In genomic region chr9:58053102-58053501, GRCm38 (mm10) we compare ENCODE assay signal across 8 mouse cellular contexts. TPM values are rescaled to one million over a fixed set of nuclear protein-coding genes. Genes with fewer than 3 reads are reported as not detected.
DNase-seq lines count a peak whose midpoint lies in the region; ATAC-seq lines count a peak whose summit lies in the region.

No protein-coding gene starts in this region.

- peak overlapping the region; percentile 5; the same call in 1 of the 2 replicates for H3K27ac ChIP-seq in heart, embryonic 10.5 days
- no peak overlapping the region for H3K27ac ChIP-seq in intestine, embryonic 16.5 days (ENCODE audit: low read length)
- no peak overlapping the region for H3K27ac ChIP-seq in neural tube, embryonic 11.5 days (ENCODE audit: low read depth, low read length)

- no peak overlapping the region for H3K9ac ChIP-seq in intestine, embryonic 16.5 days (ENCODE audit: low read depth, low read length)
- H3K9ac ChIP-seq in neural tube, embryonic 11.5 days (ENCODE audit: low read length), result no peak overlapping the region

- H3K9me3 ChIP-seq in heart, embryonic 10.5 days, result no peaks in the 10 kb centered on the region
- H3K9me3 ChIP-seq in intestine, embryonic 16.5 days (ENCODE audit: control insufficient read depth, low read length), result no peaks in the 10 kb centered on the region
- H3K9me3 ChIP-seq in neural tube, embryonic 11.5 days (ENCODE audit: control insufficient read depth, low read length), result no peaks in the 10 kb centered on the region

- no peaks in the 10 kb centered on the region for H3K36me3 ChIP-seq in heart, embryonic 10.5 days
- no peaks in the 10 kb centered on the region for H3K36me3 ChIP-seq in intestine, embryonic 16.5 days (ENCODE audit: control insufficient read depth, insufficient read depth, low read length)
- no peaks in the 10 kb centered on the region for H3K36me3 ChIP-seq in neural tube, embryonic 11.5 days (ENCODE audit: control insufficient read depth, insufficient read depth, low read length)

- H3K27me3 ChIP-seq in heart, embryonic 10.5 days (ENCODE audit: insufficient read depth, poor library complexity, severe bottlenecking), result peaks cover 62% of the 10 kb centered on the region
- no peaks in the 10 kb centered on the region for H3K27me3 ChIP-seq in intestine, embryonic 16.5 days (replicated peaks; ENCODE audit: control insufficient read depth, insufficient read depth, low read length)
- H3K27me3 ChIP-seq in neural tube, embryonic 11.5 days (ENCODE audit: control insufficient read depth, insufficient read depth, low read length), result 0 out of 2 replicates have a peak, but pooled peaks cover 3% of the 10 kb centered on the region

- peaks cover 52% of the 10 kb centered on the region for H3K4me1 ChIP-seq in heart, embryonic 10.5 days
- no peaks in the 10 kb centered on the region for H3K4me1 ChIP-seq in intestine, embryonic 16.5 days (ENCODE audit: control insufficient read depth, insufficient read depth, low read length)
- H3K4me1 ChIP-seq in neural tube, embryonic 11.5 days (ENCODE audit: control insufficient read depth, insufficient read depth, low read length), result peaks cover 26% of the 10 kb centered on the region

- WGBS in heart, embryonic 10.5 days, result 12% methylated on average over 3 of the region's 3 CpGs
- WGBS in intestine, embryonic 16.5 days, result 23% methylated on average over 3 of the region's 3 CpGs
- 17% methylated on average over 3 of the region's 3 CpGs for WGBS in neural tube, embryonic 11.5 days

- intact Hi-C loops in heart, postnatal 25 days (cut with DNase I), result no loop called here
- intact Hi-C loops in left cerebral cortex, postnatal 4 days (cut with DNase I), result loop anchor here (5.0 kb wide), 1 partner anchor 149 kb away; the partner anchor contains the start of genes Islr and Islr2

- DNase-seq in heart, embryonic 10.5 days (ENCODE audit: low spot score), result no peak
- no peak for DNase-seq in heart, postnatal 25 days (ENCODE audit: low spot score)
- DNase-seq in R1 (ENCODE audit: low read depth, low spot score), result peak; percentile 87
- DNase-seq in embryo, embryonic 9.5 days (ENCODE audit: extremely low spot score), result peak; percentile 62
- DNase-seq in left cerebral cortex, postnatal 4 days, result peak; percentile 87
- DNase-seq in neural tube, embryonic 11.5 days (ENCODE audit: low spot score), result peak; percentile 70
- peak; percentile 81 for DNase-seq in thymus, postnatal 0 days (ENCODE audit: low spot score)

- no peak overlapping the region for H3K4me2 ChIP-seq in intestine, embryonic 16.5 days (ENCODE audit: low read depth, low read length)
- H3K4me2 ChIP-seq in neural tube, embryonic 11.5 days (ENCODE audit: low read depth), result no peak overlapping the region

- no peak overlapping the region for H3K4me3 ChIP-seq in heart, embryonic 10.5 days
- H3K4me3 ChIP-seq in intestine, embryonic 16.5 days (ENCODE audit: low read length), result no peak overlapping the region
- no peak overlapping the region for H3K4me3 ChIP-seq in neural tube, embryonic 11.5 days (ENCODE audit: low read depth, low read length)

- peak; percentile 28; the same call in 1 of the 2 replicates for ATAC-seq in intestine, embryonic 16.5 days
- ATAC-seq in neural tube, embryonic 11.5 days (ENCODE audit: insufficient read depth, low FRiP score, low TSS enrichment), result peak; percentile 52; the same call in 1 of the 2 replicates

RNA-seq across cellular contexts. Expression of gene Stra6, which starts 10.5 kb away (rescaled TPM):
- polyA plus RNA-seq in heart, embryonic 10.5 days (2016; fragmentation: Nextera tagmentation; extraction: Ambion mirVana), result 2.7 and 16.3 TPM in 2 replicates
- 1 to 10 TPM in 1 of 2 experiments, under 1 TPM in 1; 0.23 to 1.0 TPM for total RNA-seq in heart, postnatal 25 days (2021)
- polyA plus RNA-seq in intestine, embryonic 16.5 days (2015; fragmentation: Nextera tagmentation; extraction: Ambion mirVana), result 2.6 and 3.3 TPM in 2 replicates
- 10 to 100 TPM; 10.1 to 12.5 TPM for total RNA-seq in left cerebral cortex, postnatal 4 days (2021)
- polyA plus RNA-seq in neural tube, embryonic 11.5 days (2014; fragmentation: Nextera tagmentation; extraction: Ambion mirVana), result 53.7 and 55.2 TPM in 2 replicates
- polyA plus RNA-seq in thymus, postnatal 0 days (2015; fragmentation: Nextera tagmentation; extraction: Ambion mirVana), result 0.94 and 1.1 TPM in 2 replicates

RNA-seq across cellular contexts. Expression of gene Cyp11a1, which starts 46.9 kb away (rescaled TPM):
- 0.10 TPM in 1 of 2 replicates, not detected in the other for polyA plus RNA-seq in heart, embryonic 10.5 days (2016; fragmentation: Nextera tagmentation; extraction: Ambion mirVana)
- total RNA-seq in heart, postnatal 25 days (2021), result not detected
- polyA plus RNA-seq in intestine, embryonic 16.5 days (2015; fragmentation: Nextera tagmentation; extraction: Ambion mirVana), result 6.4 and 22.4 TPM in 2 replicates
- 1 to 10 TPM; 1.7 to 2.0 TPM for total RNA-seq in left cerebral cortex, postnatal 4 days (2021)
- 0.16 TPM in 1 of 2 replicates, not detected in the other for polyA plus RNA-seq in neural tube, embryonic 11.5 days (2014; fragmentation: Nextera tagmentation; extraction: Ambion mirVana)
- 2.2 and 2.7 TPM in 2 replicates for polyA plus RNA-seq in thymus, postnatal 0 days (2015; fragmentation: Nextera tagmentation; extraction: Ambion mirVana)

Comparison
In these comparisons a context has a peak if more than half of its experiments do, and no peak if none do; other contexts are left out.
1. DNase-seq: peak in R1 (single experiment), embryo, embryonic 9.5 days (single experiment), left cerebral cortex, postnatal 4 days (single experiment), neural tube, embryonic 11.5 days (single experiment) and thymus, postnatal 0 days (single experiment); none in heart, embryonic 10.5 days (single experiment) and heart, postnatal 25 days (single experiment).